ENCODE assay signal across 14 mouse cellular contexts in the genomic region with DNA sequence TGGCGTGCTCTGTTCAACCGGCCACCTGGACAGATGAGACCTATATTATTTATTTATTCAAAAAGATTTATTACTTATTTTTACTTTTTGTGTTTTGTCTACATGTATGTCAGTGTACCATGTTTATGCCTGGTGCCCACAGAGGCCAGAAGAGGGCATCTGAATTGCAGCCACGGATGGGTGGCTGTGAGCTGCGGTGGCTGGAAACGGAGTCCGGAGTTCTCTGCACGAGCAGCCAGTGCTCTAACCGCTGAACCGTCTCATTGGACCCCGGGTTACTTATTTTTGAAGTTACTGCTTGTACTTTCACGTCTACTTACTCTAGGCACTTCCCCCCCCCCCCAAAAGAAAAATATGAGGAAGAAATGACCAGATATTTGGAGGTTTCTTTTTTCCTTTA.
"Had no signal": no experiment of that assay in that cellular context is flagged by ENCODE, and none has a peak within 500 bp of the region (broad histone marks: within the 10 kb centered on the region; RNA-seq: fewer than 3 reads in every experiment).

No protein-coding gene starts in this region.

- H3K27me3 ChIP-seq: liver, embryonic 15.5 days; neural tube, embryonic 15.5 days had no signal

- DNase-seq: lung, embryonic 14.5 days; lung, postnatal 10 days; lung, postnatal 4 days; midbrain, embryonic 14.5 days; right cerebral cortex, adult 18-20 months; right cerebral cortex, postnatal 25 days; thymus, postnatal 36 days had no signal

- H3K9me3 ChIP-seq: limb, embryonic 10.5 days; liver, embryonic 15.5 days; midbrain, embryonic 10.5 days; neural tube, embryonic 15.5 days had no signal

- H3K9ac ChIP-seq: liver, embryonic 15.5 days; lung, embryonic 14.5 days; neural tube, embryonic 15.5 days had no signal

- H3K4me1 ChIP-seq: liver, embryonic 15.5 days; midbrain, embryonic 10.5 days; neural tube, embryonic 15.5 days had no signal

- H3K4me3 ChIP-seq: limb, embryonic 10.5 days; liver, embryonic 15.5 days; midbrain, embryonic 10.5 days; myocyte; neural tube, embryonic 15.5 days had no signal

- H3K27ac ChIP-seq: limb, embryonic 10.5 days; liver, embryonic 15.5 days; midbrain, embryonic 10.5 days; neural tube, embryonic 15.5 days had no signal

- H3K36me3 ChIP-seq: limb, embryonic 10.5 days; liver, embryonic 15.5 days; midbrain, embryonic 10.5 days; neural tube, embryonic 15.5 days had no signal

- H3K4me2 ChIP-seq: liver, embryonic 11.5 days; liver, embryonic 15.5 days; lung, embryonic 14.5 days; neural tube, embryonic 15.5 days had no signal

- ATAC-seq: intestine, embryonic 16.5 days had no signal
